In the genomic region with DNA sequence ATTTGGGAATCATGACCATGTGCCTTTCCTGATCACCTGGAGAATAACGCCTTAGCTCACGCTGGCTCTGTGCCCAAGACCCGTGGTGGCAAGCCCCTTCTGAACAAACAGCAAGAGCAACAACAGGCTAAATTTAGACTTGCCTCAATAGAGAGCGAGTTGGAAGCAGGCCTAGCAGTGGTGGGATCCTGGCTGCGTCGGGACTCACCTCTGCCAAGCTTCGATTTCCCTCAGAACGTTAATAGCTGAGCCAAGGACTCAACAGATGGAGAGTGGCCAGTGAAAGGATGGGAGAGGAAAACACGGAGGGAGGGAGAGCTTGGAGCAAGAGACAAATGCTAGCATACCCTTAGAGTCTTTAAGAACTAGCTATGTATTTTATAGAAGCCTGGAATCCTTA, we compare ENCODE assay signal across 8 mouse cellular contexts.
DNase-seq lines count a peak whose midpoint lies in the region; ATAC-seq and TF ChIP-seq lines count a peak whose summit lies in the region.

No protein-coding gene starts in this region.

- H3K4me2 ChIP-seq in heart, embryonic 11.5 days = no peak overlapping the region

- no peaks in the 10 kb centered on the region for H3K36me3 ChIP-seq in heart, embryonic 11.5 days (ENCODE audit: control insufficient read depth, insufficient read depth, low read length)

- 0 out of 2 replicates have a peak overlapping the region, but pooled peaks have one; percentile 24 for H3K9ac ChIP-seq in heart, embryonic 11.5 days (ENCODE audit: low read depth, low read length)

- H3K27ac ChIP-seq in gastrocnemius, adult 2 months = no peak overlapping the region
- peak overlapping the region; percentile 47 for H3K27ac ChIP-seq in heart, embryonic 11.5 days (ENCODE audit: low read depth, low read length)

- 28% methylated on average over 9 of the region's 9 CpGs for WGBS in heart, embryonic 11.5 days (ENCODE audit: insufficient replicate concordance)

- ATAC-seq in heart, embryonic 11.5 days (replicated peaks; ENCODE audit: insufficient number of reproducible peaks, low FRiP score, low TSS enrichment) = no peak

- H3K9me3 ChIP-seq in heart, embryonic 11.5 days (replicated peaks; ENCODE audit: control insufficient read depth, low read length) = no peaks in the 10 kb centered on the region

- no peaks in the 10 kb centered on the region for H3K27me3 ChIP-seq in heart, embryonic 11.5 days (ENCODE audit: control insufficient read depth, insufficient read depth, low read length)

- peak overlapping the region; percentile 45; the same call in 1 of the 2 replicates for H3K4me3 ChIP-seq in gastrocnemius, adult 2 months
- no peak overlapping the region for H3K4me3 ChIP-seq in heart, embryonic 11.5 days (ENCODE audit: low read depth, low read length)

- TF ChIP-seq CTCF in gastrocnemius, adult 2 months (IDR thresholded peaks at IDR 0.05) = no peak

- peak; percentile 21 for DNase-seq in gastrocnemius, adult 2 months
- no peak for DNase-seq in gastrocnemius, adult 18-20 months (ENCODE audit: low spot score)
- DNase-seq in cerebellum, postnatal 10 days = peak; percentile 96 to 97
- peak; percentile 22 for DNase-seq in left cerebral cortex, adult 11 months (ENCODE audit: low spot score)
- peak; percentile 36 for DNase-seq in ovary, postnatal 10 days (ENCODE audit: low spot score)
- no peak for DNase-seq in kidney, postnatal 25 days
- DNase-seq in spleen, postnatal 10 days (ENCODE audit: low spot score in 2 of 2) = no peak

- intact Hi-C loops in gastrocnemius, adult 2 months (cut with DNase I) = no loop called here

- H3K4me1 ChIP-seq in heart, embryonic 11.5 days (ENCODE audit: control insufficient read depth, insufficient read depth, low read length) = peaks cover 12% of the 10 kb centered on the region

Comparison
In these comparisons a context has a peak if more than half of its experiments do, and no peak if none do; other contexts are left out.
1. DNase-seq: peak in gastrocnemius, adult 2 months (single experiment), cerebellum, postnatal 10 days (2 of 2), left cerebral cortex, adult 11 months (single experiment) and ovary, postnatal 10 days (single experiment); none in gastrocnemius, adult 18-20 months (single experiment), kidney, postnatal 25 days (0 of 2) and spleen, postnatal 10 days (0 of 2).